Mouse (Mus musculus): ENCODE results near the gene Hcn2. TPM values are rescaled to one million over a fixed set of nuclear protein-coding genes. Genes with fewer than 3 reads are reported as not detected.

Hcn2 gene
- polyA plus RNA-seq, 2 experiments = 0.09 TPM; not detected in 1

DNA sequence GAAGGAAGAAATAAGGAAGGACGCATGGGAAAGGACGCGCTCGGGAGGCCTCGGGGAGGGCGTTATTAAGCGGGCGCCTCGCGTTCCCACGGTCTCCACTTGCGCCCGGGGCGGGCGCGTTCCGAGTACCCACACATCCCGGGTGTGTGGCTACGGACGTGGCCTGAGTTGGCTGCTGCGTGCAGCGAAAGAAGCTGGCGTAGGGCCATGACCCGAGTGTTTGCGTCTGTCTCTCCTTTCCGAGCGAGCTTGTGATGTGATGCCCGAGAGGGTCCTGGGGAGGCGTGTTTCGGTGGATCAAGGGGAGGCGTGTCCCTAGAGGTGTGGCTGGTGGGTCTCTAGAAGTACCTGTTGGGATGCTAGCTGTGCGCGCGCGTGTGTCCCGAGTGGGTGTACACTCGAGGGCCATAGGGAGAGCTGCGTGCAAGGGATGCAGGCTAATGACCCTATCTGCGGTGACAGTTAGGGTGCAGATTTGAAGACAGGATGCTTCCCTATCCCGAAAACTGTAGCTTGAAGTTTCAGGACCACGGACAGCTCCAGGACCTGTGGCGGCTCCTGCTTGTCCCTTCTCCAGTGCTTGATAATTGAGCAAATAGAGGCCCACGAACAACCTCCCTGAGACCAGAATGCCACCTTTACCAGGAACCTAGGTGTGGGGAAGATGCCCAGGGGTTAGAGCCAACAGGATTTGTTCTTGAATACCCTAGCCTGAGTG, 1.4 kb downstream of the Hcn2 start:
- H3K4me3 ChIP-seq (ENCODE audit: insufficient read depth in 1 of 2, low read depth in 2 of 2, low read length in 2 of 2) = no peak overlapping the region
- no peak for ATAC-seq (ENCODE audit: insufficient read depth)
- WGBS (ENCODE audit: insufficient replicate concordance) = 8% methylated on average over 43 of the region's 43 CpGs

DNA sequence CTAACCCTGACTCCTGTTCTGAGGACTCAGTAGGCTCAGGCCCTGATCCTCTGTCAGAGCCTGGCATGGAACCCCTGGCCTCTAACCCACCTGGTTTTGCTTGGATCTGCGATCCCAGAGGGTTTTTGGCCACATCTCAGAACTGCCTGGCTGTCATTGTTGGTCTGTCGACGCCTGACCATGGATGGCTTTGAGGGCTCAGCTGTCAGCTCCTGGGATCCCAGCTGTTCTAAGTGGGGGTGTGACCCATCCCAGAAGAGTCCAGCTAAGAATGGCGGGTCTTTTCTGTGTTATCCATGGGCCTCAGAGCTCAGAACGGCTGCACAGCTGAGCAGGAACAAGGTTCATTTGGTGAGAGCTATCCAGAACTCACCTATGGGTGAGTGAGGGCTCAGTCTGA, 4.7 kb downstream of the Hcn2 start:
- Histone ChIP-seq H3K36me3 (replicated peaks; ENCODE audit: control insufficient read depth, insufficient read depth, low read depth) (no peaks in the 10 kb centered on the region), H3K27ac (no peak overlapping the region), H3K4me2 (ENCODE audit: low read depth) (no peak overlapping the region), H3K4me1 (replicated peaks; ENCODE audit: control insufficient read depth in 2 of 2, insufficient read depth in 2 of 2, low read length in 1 of 2) (no peaks in the 10 kb centered on the region), H3K27me3 (ENCODE audit: control insufficient read depth, insufficient read depth, low read length) (peaks cover 29% of the 10 kb centered on the region), H3K4me3 (ENCODE audit: insufficient read depth in 1 of 2, low read depth in 2 of 2, low read length in 2 of 2) (no peak overlapping the region), H3K9me3 (ENCODE audit: control insufficient read depth, low read length) (no peaks in the 10 kb centered on the region), H3K9ac (replicated peaks) (no peak overlapping the region)
- no peak for DNase-seq (ENCODE audit: low read depth in 3 of 3, low spot score in 3 of 3)
- TF ChIP-seq CTCF (IDR thresholded peaks at IDR 0.05; ENCODE audit: low read depth) (no peak), EP300 (IDR thresholded peaks at IDR 0.05; ENCODE audit: low read depth) (no peak)
- 41% methylated on average over 5 of the region's 5 CpGs for WGBS (ENCODE audit: insufficient replicate concordance)
- ATAC-seq (ENCODE audit: insufficient read depth) = no peak

More for the DNA sequence above, 1.4 kb downstream of the Hcn2 start:
- TF ChIP-seq CTCF (IDR thresholded peaks at IDR 0.05; ENCODE audit: low read depth) (no peak), EP300 (IDR thresholded peaks at IDR 0.05; ENCODE audit: low read depth) (no peak)
- Histone ChIP-seq H3K4me2 (ENCODE audit: low read depth) (no peak overlapping the region), H3K27ac (no peak overlapping the region), H3K9ac (replicated peaks) (no peak overlapping the region), H3K4me1 (replicated peaks; ENCODE audit: control insufficient read depth in 2 of 2, insufficient read depth in 2 of 2, low read length in 1 of 2) (peaks cover 5 to 10% of the 10 kb centered on the region in 2 experiments), H3K9me3 (ENCODE audit: control insufficient read depth, low read length) (no peaks in the 10 kb centered on the region), H3K27me3 (ENCODE audit: control insufficient read depth, insufficient read depth, low read length) (peaks cover 45% of the 10 kb centered on the region), H3K36me3 (replicated peaks; ENCODE audit: control insufficient read depth, insufficient read depth, low read depth) (0 out of 2 replicates have a peak, but pooled peaks cover 4% of the 10 kb centered on the region)
- peak; percentile 67 to 69 (median 68) for DNase-seq (ENCODE audit: low read depth in 3 of 3, low spot score in 3 of 3)

DNA sequence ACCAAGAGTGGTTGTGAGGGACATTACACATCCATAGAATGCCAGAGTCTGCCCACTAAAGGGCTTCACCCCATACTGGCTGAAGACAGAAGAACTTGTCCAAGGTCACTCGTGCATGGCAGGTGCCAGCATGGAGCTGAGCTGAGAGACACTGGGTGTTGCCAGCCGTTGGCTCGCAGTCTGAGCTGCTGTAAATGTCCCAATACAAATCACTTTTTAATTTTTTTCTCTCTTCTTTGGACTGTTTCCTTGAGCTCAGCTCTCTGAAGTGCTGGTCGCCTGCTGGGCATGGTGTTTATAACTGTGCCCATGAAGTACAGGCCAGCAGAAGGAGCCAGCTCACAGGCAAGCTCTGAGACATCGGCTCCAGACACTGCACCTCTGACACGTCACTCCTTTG, 6.6 kb downstream of the Hcn2 start:
- no peak for DNase-seq (ENCODE audit: low read depth in 3 of 3, low spot score in 3 of 3)
- no peaks in the 10 kb centered on the region for H3K9me3 ChIP-seq (ENCODE audit: control insufficient read depth, low read length)
- H3K4me2 ChIP-seq (ENCODE audit: low read depth) = no peak overlapping the region
- TF ChIP-seq CTCF (IDR thresholded peaks at IDR 0.05; ENCODE audit: low read depth) = no peak
- no peak for TF ChIP-seq EP300 (IDR thresholded peaks at IDR 0.05; ENCODE audit: low read depth)
- H3K27ac ChIP-seq = no peak overlapping the region
- H3K4me1 ChIP-seq (replicated peaks; ENCODE audit: control insufficient read depth in 2 of 2, insufficient read depth in 2 of 2, low read length in 1 of 2) = no peaks in the 10 kb centered on the region
- peaks cover 10% of the 10 kb centered on the region for H3K27me3 ChIP-seq (ENCODE audit: control insufficient read depth, insufficient read depth, low read length)
- no peak for ATAC-seq (ENCODE audit: insufficient read depth)
- no peak overlapping the region for H3K9ac ChIP-seq (replicated peaks)
- 50% methylated on average over 6 of the region's 6 CpGs for WGBS (ENCODE audit: insufficient replicate concordance)
- H3K4me3 ChIP-seq (ENCODE audit: insufficient read depth in 1 of 2, low read depth in 2 of 2, low read length in 2 of 2) = no peak overlapping the region
- no peaks in the 10 kb centered on the region for H3K36me3 ChIP-seq (replicated peaks; ENCODE audit: control insufficient read depth, insufficient read depth, low read depth)

DNA sequence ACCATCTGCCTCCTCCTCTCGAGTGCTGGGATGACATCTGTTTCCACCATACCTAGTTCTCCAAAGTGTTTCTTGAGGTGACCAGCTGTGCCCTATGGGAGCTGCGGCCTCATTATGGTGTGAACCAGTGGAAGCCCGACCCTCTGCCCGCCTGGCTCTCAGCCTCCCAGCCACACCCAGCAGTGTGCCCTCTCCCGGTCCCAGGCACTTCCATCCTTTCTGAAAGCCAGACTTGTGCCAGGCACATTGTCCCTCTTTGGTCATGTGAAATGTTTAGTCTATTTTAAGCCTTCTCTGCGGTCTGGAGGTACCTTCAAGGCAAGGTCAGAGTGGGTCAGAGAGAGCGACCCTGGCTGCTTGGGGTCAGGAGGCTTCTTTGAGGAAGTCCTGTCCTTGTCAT, 7.3 kb downstream of the Hcn2 start:
- H3K27ac ChIP-seq = no peak overlapping the region
- H3K27me3 ChIP-seq (ENCODE audit: control insufficient read depth, insufficient read depth, low read length) = peaks cover 4% of the 10 kb centered on the region
- H3K4me3 ChIP-seq (ENCODE audit: insufficient read depth in 1 of 2, low read depth in 2 of 2, low read length in 2 of 2) = no peak overlapping the region
- no peak for ATAC-seq (ENCODE audit: insufficient read depth)
- H3K4me1 ChIP-seq (replicated peaks; ENCODE audit: control insufficient read depth in 2 of 2, insufficient read depth in 2 of 2, low read length in 1 of 2) = no peaks in the 10 kb centered on the region
- no peak overlapping the region for H3K9ac ChIP-seq (replicated peaks)
- TF ChIP-seq EP300 (IDR thresholded peaks at IDR 0.05; ENCODE audit: low read depth) (no peak), CTCF (IDR thresholded peaks at IDR 0.05; ENCODE audit: low read depth) (no peak)
- DNase-seq (ENCODE audit: low read depth in 3 of 3, low spot score in 3 of 3) = no peak
- 61% methylated on average over 7 of the region's 7 CpGs for WGBS (ENCODE audit: insufficient replicate concordance)
- no peaks in the 10 kb centered on the region for H3K9me3 ChIP-seq (ENCODE audit: control insufficient read depth, low read length)
- no peaks in the 10 kb centered on the region for H3K36me3 ChIP-seq (replicated peaks; ENCODE audit: control insufficient read depth, insufficient read depth, low read depth)
- H3K4me2 ChIP-seq (ENCODE audit: low read depth) = no peak overlapping the region

GRCm38 (mm10) chr10:79726090-79726489, 9.7 kb downstream of the Hcn2 start:
- Histone ChIP-seq H3K27ac (no peak overlapping the region), H3K4me3 (ENCODE audit: insufficient read depth in 1 of 2, low read depth in 2 of 2, low read length in 2 of 2) (no peak overlapping the region), H3K27me3 (ENCODE audit: control insufficient read depth, insufficient read depth, low read length) (no peaks in the 10 kb centered on the region), H3K9me3 (ENCODE audit: control insufficient read depth, low read length) (no peaks in the 10 kb centered on the region), H3K4me2 (ENCODE audit: low read depth) (no peak overlapping the region), H3K9ac (replicated peaks) (no peak overlapping the region), H3K36me3 (replicated peaks; ENCODE audit: control insufficient read depth, insufficient read depth, low read depth) (no peaks in the 10 kb centered on the region), H3K4me1 (replicated peaks; ENCODE audit: control insufficient read depth in 2 of 2, insufficient read depth in 2 of 2, low read length in 1 of 2) (no peaks in the 10 kb centered on the region)
- TF ChIP-seq EP300 (IDR thresholded peaks at IDR 0.05; ENCODE audit: low read depth) (no peak), CTCF (IDR thresholded peaks at IDR 0.05; ENCODE audit: low read depth) (peak; percentile 99)
- DNase-seq (ENCODE audit: low read depth in 3 of 3, low spot score in 3 of 3) (peak in 1 of 3 experiments; percentile 47), ATAC-seq (ENCODE audit: insufficient read depth) (no peak)
- 30% methylated on average over 11 of the region's 11 CpGs for WGBS (ENCODE audit: insufficient replicate concordance)
